Mouse (Mus musculus): ENCODE measurements at regions not wholly inside any gene's neighbourhood (a gene's known extent, or its start where the extent isn't known, plus 50 kb on each side); places are given as distances from the start of the nearest gene placed in this dataset.
A peak's percentile ranks its signal among the peaks of the same experiment; 100 is the strongest.

DNA sequence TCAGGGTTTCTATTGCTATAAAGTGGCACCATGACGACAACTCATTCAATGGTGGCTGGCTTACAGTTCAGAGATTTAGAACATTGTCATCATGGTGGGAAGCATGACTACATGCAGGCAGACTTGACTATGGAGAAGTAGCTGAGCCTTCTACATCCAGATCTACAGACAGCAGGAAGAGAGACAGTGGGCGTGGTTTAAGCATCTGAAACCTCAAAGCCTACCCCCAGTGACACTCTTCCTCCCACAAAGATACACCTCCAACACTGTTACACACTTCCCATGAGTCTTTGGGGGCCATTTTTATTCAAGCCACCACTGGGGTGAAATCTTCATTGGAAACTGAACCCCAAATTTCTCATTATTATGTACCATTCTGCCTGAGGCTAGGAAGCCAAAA lies 191.0 kb downstream of the Sox4 start:
- 90% methylated on average over 2 of the region's 2 CpGs for WGBS
- no peak overlapping the region for H3K4me2 ChIP-seq (replicated peaks; ENCODE audit: low read depth, low read length)
- no peaks in the 10 kb centered on the region for H3K36me3 ChIP-seq (ENCODE audit: control insufficient read depth, insufficient read depth, low read length)
- ATAC-seq (ENCODE audit: low FRiP score, low TSS enrichment): no peak
- no peak overlapping the region for H3K4me3 ChIP-seq (ENCODE audit: low read length)
- H3K9me3 ChIP-seq (ENCODE audit: control insufficient read depth, low read length): no peaks in the 10 kb centered on the region
- H3K27ac ChIP-seq (ENCODE audit: low read depth, low read length): no peak overlapping the region
- no peaks in the 10 kb centered on the region for H3K27me3 ChIP-seq (ENCODE audit: control insufficient read depth, insufficient read depth, low read length)
- H3K9ac ChIP-seq (ENCODE audit: low read depth, low read length): no peak overlapping the region
- H3K4me1 ChIP-seq (ENCODE audit: control insufficient read depth, insufficient read depth, low read length): peaks cover 16% of the 10 kb centered on the region

GRCm38 (mm10) chr13:28759026-28759425 lies 194.5 kb downstream of the Sox4 start:
- H3K9ac ChIP-seq (ENCODE audit: low read depth, low read length): no peak overlapping the region
- H3K4me3 ChIP-seq (ENCODE audit: low read length): no peak overlapping the region
- no peak for ATAC-seq (ENCODE audit: low FRiP score, low TSS enrichment)
- H3K9me3 ChIP-seq (ENCODE audit: control insufficient read depth, low read length): no peaks in the 10 kb centered on the region
- no peaks in the 10 kb centered on the region for H3K36me3 ChIP-seq (ENCODE audit: control insufficient read depth, insufficient read depth, low read length)
- WGBS: 23% methylated on average over 3 of the region's 3 CpGs
- no peaks in the 10 kb centered on the region for H3K27me3 ChIP-seq (ENCODE audit: control insufficient read depth, insufficient read depth, low read length)
- H3K4me1 ChIP-seq (ENCODE audit: control insufficient read depth, insufficient read depth, low read length): peaks cover 33% of the 10 kb centered on the region
- no peak overlapping the region for H3K4me2 ChIP-seq (replicated peaks; ENCODE audit: low read depth, low read length)
- peak overlapping the region; percentile 70; the same call in 1 of the 2 replicates for H3K27ac ChIP-seq (ENCODE audit: low read depth, low read length)

DNA sequence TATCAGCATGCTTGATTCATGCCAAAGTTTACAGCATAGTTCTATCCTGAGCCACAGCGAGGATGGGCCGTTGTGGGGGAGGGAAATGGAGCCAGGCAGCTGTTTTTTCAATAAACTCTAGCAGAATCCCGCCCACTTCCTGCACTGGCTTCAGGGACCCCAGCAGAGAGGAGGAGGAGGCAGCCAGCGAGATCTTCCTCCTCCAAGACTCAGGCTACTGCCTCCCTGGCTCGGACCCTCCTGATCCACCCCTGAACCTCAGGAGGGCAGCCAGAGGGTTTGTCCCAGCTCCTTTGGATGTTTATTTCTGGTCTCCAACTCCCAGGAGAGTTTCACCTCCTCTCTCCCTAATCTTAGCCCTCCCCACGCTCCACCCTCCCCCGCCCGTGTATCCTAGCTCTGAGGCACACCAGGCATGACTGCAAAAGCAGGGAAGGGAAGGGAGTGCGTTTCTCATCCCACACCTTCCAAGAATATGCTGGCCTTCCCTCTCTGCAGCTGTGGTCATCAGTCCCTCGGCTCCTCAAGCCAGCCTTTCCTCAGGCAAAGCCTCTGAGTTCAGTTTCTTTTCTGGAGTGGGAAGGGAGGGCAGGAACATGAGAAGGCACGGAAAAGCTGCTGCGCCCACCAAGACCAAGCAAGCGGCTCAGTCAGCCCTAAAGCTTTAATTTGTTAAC lies 195.5 kb downstream of the Sox4 start:
- peak overlapping the region; percentile 58 for H3K4me2 ChIP-seq (replicated peaks; ENCODE audit: low read depth, low read length)
- 1% methylated on average over 13 of the region's 13 CpGs for WGBS
- H3K36me3 ChIP-seq (ENCODE audit: control insufficient read depth, insufficient read depth, low read length): no peaks in the 10 kb centered on the region
- H3K9ac ChIP-seq (ENCODE audit: low read depth, low read length): peak overlapping the region; percentile 42; the same call in 1 of the 2 replicates
- H3K27ac ChIP-seq (ENCODE audit: low read depth, low read length): peak overlapping the region; percentile 91
- peak overlapping the region; percentile 29 for H3K4me3 ChIP-seq (ENCODE audit: low read length)
- peaks cover 33% of the 10 kb centered on the region for H3K4me1 ChIP-seq (ENCODE audit: control insufficient read depth, insufficient read depth, low read length)
- peak; percentile 93 for ATAC-seq (ENCODE audit: low FRiP score, low TSS enrichment)
- H3K9me3 ChIP-seq (ENCODE audit: control insufficient read depth, low read length): no peaks in the 10 kb centered on the region
- H3K27me3 ChIP-seq (ENCODE audit: control insufficient read depth, insufficient read depth, low read length): no peaks in the 10 kb centered on the region

DNA sequence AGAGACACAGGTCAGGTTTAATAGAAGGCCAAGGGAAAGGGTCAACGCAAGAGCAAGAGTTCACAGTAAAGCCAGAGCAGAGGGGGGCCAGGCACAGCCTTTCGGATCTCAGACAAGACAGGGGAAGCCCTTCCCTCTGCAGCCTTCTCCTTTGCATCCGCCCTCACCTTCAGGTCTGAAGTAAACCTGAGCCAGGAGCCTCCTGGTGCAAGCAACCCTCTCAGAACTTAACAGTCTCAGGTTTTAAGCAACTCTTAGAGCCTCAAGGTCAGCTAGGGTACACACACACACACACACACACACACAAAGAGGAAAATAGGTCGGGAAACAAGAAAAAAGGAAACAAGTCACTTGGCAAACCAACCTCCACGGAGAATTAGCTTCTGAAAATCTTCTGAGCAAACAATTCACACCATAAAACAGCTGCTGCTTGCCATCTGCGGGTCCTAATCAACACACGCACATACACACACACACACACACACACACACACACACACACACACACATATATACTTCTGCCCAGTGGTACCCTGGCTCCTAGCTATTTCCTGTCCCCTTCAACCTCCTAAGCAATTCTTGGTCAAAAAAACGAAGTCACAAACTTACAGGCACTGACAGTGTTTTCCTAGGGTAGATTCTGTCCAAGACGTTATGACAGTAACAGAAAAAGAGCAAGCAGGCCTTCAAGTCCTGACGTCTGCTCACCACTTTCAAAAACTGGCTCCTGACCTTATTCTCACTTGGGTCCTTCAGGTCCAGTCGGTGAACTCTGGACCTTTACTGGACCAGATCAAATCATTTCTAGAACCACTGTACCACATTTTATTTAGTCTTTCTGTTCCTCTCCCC lies 196.4 kb downstream of the Sox4 start:
- Histone ChIP-seq H3K9ac (ENCODE audit: low read depth, low read length) (peak overlapping the region; percentile 32; the same call in 1 of the 2 replicates), H3K36me3 (ENCODE audit: control insufficient read depth, insufficient read depth, low read length) (no peaks in the 10 kb centered on the region), H3K27me3 (ENCODE audit: control insufficient read depth, insufficient read depth, low read length) (no peaks in the 10 kb centered on the region), H3K27ac (ENCODE audit: low read depth, low read length) (peak overlapping the region; percentile 91), H3K4me1 (ENCODE audit: control insufficient read depth, insufficient read depth, low read length) (peaks cover 33% of the 10 kb centered on the region), H3K4me3 (ENCODE audit: low read length) (peak overlapping the region; percentile 29; the same call in 1 of the 2 replicates), H3K9me3 (ENCODE audit: control insufficient read depth, low read length) (no peaks in the 10 kb centered on the region), H3K4me2 (replicated peaks; ENCODE audit: low read depth, low read length) (peak overlapping the region; percentile 58)
- ATAC-seq (ENCODE audit: low FRiP score, low TSS enrichment): no peak
- 10% methylated on average over 11 of the region's 11 CpGs for WGBS

GRCm38 (mm10) chr13:28754207-28754606 lies 199.3 kb downstream of the Sox4 start:
- Histone ChIP-seq H3K27me3 (ENCODE audit: control insufficient read depth, insufficient read depth, low read length) (no peaks in the 10 kb centered on the region), H3K36me3 (ENCODE audit: control insufficient read depth, insufficient read depth, low read length) (no peaks in the 10 kb centered on the region), H3K27ac (ENCODE audit: low read depth, low read length) (no peak overlapping the region), H3K4me1 (ENCODE audit: control insufficient read depth, insufficient read depth, low read length) (peaks cover 29% of the 10 kb centered on the region), H3K4me3 (ENCODE audit: low read length) (no peak overlapping the region), H3K9ac (ENCODE audit: low read depth, low read length) (no peak overlapping the region), H3K9me3 (ENCODE audit: control insufficient read depth, low read length) (no peaks in the 10 kb centered on the region), H3K4me2 (replicated peaks; ENCODE audit: low read depth, low read length) (no peak overlapping the region)
- 54% methylated on average over 5 of the region's 5 CpGs for WGBS
- ATAC-seq (ENCODE audit: low FRiP score, low TSS enrichment): no peak

DNA sequence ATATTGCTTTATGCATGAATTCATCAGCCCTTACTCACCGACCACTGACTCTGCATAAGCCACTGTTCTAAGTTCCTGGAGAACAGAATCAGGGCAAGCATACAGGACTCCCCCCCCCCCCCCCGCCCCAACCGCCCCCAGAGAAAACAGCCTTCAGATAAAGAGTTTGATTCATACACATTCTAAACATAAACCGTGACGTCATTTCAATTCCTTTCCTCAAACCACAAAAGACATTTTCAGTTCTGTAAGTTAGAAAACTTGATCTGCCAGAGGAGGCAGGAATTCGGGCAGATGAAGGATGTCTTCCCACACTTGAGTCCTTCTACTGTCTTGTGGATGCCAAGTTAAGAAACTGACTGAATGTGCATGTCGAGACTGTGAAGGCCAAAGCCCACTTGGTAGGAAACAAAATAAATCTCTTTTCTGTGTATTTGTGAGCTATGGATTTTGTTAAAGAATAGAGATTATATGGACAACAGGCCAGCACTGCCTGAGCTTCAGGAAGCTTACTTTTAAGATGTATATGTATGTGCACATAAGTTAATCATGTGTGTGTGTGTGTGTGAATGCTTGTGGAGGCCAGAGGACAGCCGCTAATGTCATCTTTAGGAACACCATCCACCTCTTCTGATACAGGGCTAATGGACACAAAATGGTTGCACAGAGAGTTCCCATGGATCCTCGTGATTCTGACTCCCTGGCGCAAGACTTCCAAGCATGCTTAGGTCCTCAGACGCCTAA lies 202.4 kb downstream of the Sox4 start:
- Histone ChIP-seq H3K4me2 (replicated peaks; ENCODE audit: low read depth, low read length) (no peak overlapping the region), H3K4me3 (ENCODE audit: low read length) (no peak overlapping the region), H3K27ac (ENCODE audit: low read depth, low read length) (no peak overlapping the region), H3K9me3 (ENCODE audit: control insufficient read depth, low read length) (no peaks in the 10 kb centered on the region), H3K4me1 (ENCODE audit: control insufficient read depth, insufficient read depth, low read length) (peaks cover 3% of the 10 kb centered on the region; the same call in 1 of the 2 replicates), H3K36me3 (ENCODE audit: control insufficient read depth, insufficient read depth, low read length) (no peaks in the 10 kb centered on the region), H3K9ac (ENCODE audit: low read depth, low read length) (no peak overlapping the region), H3K27me3 (ENCODE audit: control insufficient read depth, insufficient read depth, low read length) (no peaks in the 10 kb centered on the region)
- ATAC-seq (ENCODE audit: low FRiP score, low TSS enrichment): no peak
- WGBS: 83% methylated on average over 11 of the region's 11 CpGs

- no peak overlapping the region for H3K27ac ChIP-seq (ENCODE audit: low read depth, low read length)
Observed at GRCm38 (mm10) chr13:28740158-28740670, 213.3 kb downstream of the Sox4 start.

GRCm38 (mm10) chr13:28738160-28739100 lies 215.1 kb downstream of the Sox4 start:
- H3K9me3 ChIP-seq (ENCODE audit: control insufficient read depth, low read length): no peaks in the 10 kb centered on the region
- no peaks in the 10 kb centered on the region for H3K36me3 ChIP-seq (ENCODE audit: control insufficient read depth, insufficient read depth, low read length)
- H3K4me3 ChIP-seq (ENCODE audit: low read length): no peak overlapping the region
- no peak overlapping the region for H3K4me2 ChIP-seq (replicated peaks; ENCODE audit: low read depth, low read length)
- no peak overlapping the region for H3K9ac ChIP-seq (ENCODE audit: low read depth, low read length)
- H3K4me1 ChIP-seq (ENCODE audit: control insufficient read depth, insufficient read depth, low read length): peaks cover 21% of the 10 kb centered on the region; the same call in 1 of the 2 replicates
- 57% methylated on average over 8 of the region's 8 CpGs for WGBS
- H3K27ac ChIP-seq (ENCODE audit: low read depth, low read length): no peak overlapping the region
- H3K27me3 ChIP-seq (ENCODE audit: control insufficient read depth, insufficient read depth, low read length): no peaks in the 10 kb centered on the region
- no peak for ATAC-seq (ENCODE audit: low FRiP score, low TSS enrichment)

More at GRCm38 (mm10) chr13:28740158-28740670, 213.3 kb downstream of the Sox4 start:
- Histone ChIP-seq H3K36me3 (ENCODE audit: control insufficient read depth, insufficient read depth, low read length) (no peaks in the 10 kb centered on the region), H3K4me1 (ENCODE audit: control insufficient read depth, insufficient read depth, low read length) (peaks cover 21% of the 10 kb centered on the region; the same call in 1 of the 2 replicates), H3K9me3 (ENCODE audit: control insufficient read depth, low read length) (no peaks in the 10 kb centered on the region), H3K9ac (ENCODE audit: low read depth, low read length) (no peak overlapping the region), H3K4me2 (replicated peaks; ENCODE audit: low read depth, low read length) (no peak overlapping the region), H3K27me3 (ENCODE audit: control insufficient read depth, insufficient read depth, low read length) (no peaks in the 10 kb centered on the region), H3K4me3 (ENCODE audit: low read length) (no peak overlapping the region)
- 58% methylated on average over 7 of the region's 7 CpGs for WGBS
- ATAC-seq (ENCODE audit: low FRiP score, low TSS enrichment): no peak
